Mouse (Mus musculus) right cerebral cortex, postnatal 14 days (tissue): Measurements from ENCODE around the gene Slamf1.

Experiments used
- DNase-seq: peaks from one replicate; pipeline ENCODE4 v3.0.0; 2022

The Slamf1 gene

GRCm38 (mm10) chr1:171766898-171767297, at the start of gene Slamf1:
Slamf1 (plus strand) TSS chr1:171767127.
- no peak for DNase-seq

GRCm38 (mm10) chr1:171731195-171731594, 35.7 kb upstream of the Slamf1 start:
- DNase-seq, result no peak

GRCm38 (mm10) chr1:171734898-171735297, 32.0 kb upstream of the Slamf1 start:
- no peak for DNase-seq

- no peak for DNase-seq
These were observed 18.6 kb upstream of the Slamf1 start for GRCm38 (mm10) chr1:171748127-171748969.

- DNase-seq, result no peak
These were observed 5.0 kb upstream of the Slamf1 start for GRCm38 (mm10) chr1:171761853-171762448.

GRCm38 (mm10) chr1:171770996-171771395, 4.1 kb downstream of the Slamf1 start:
- no peak for DNase-seq

GRCm38 (mm10) chr1:171772121-171772735, 5.3 kb downstream of the Slamf1 start:
- DNase-seq, result no peak

GRCm38 (mm10) chr1:171773232-171773989, 6.5 kb downstream of the Slamf1 start:
- no peak for DNase-seq

GRCm38 (mm10) chr1:171774266-171774665, 7.3 kb downstream of the Slamf1 start:
- DNase-seq, result no peak

GRCm38 (mm10) chr1:171774678-171775077, 7.8 kb downstream of the Slamf1 start:
- DNase-seq, result peak; percentile 25

- DNase-seq, result no peak
These were observed 8.9 kb downstream of the Slamf1 start for GRCm38 (mm10) chr1:171775781-171776180.

GRCm38 (mm10) chr1:171777026-171777425, 10.1 kb downstream of the Slamf1 start:
- DNase-seq, result no peak

GRCm38 (mm10) chr1:171782287-171782915, 15.5 kb downstream of the Slamf1 start:
- DNase-seq, result no peak

- no peak for DNase-seq
These were observed 18.9 kb downstream of the Slamf1 start for GRCm38 (mm10) chr1:171785871-171786270.

- no peak for DNase-seq
These were observed 20.5 kb downstream of the Slamf1 start for GRCm38 (mm10) chr1:171787281-171788015.

- DNase-seq, result peak; percentile 21
These were observed 21.7 kb downstream of the Slamf1 start for GRCm38 (mm10) chr1:171788461-171789283.

- no peak for DNase-seq
These were observed 22.5 kb downstream of the Slamf1 start for GRCm38 (mm10) chr1:171789407-171789806.

- no peak for DNase-seq
These were observed 24.6 kb downstream of the Slamf1 start for GRCm38 (mm10) chr1:171791491-171791890.

GRCm38 (mm10) chr1:171796185-171796584, 29.3 kb downstream of the Slamf1 start:
- no peak for DNase-seq

- no peak for DNase-seq
These were observed 30.9 kb downstream of the Slamf1 start for GRCm38 (mm10) chr1:171797840-171798239.

GRCm38 (mm10) chr1:171799648-171800047, 32.7 kb downstream of the Slamf1 start:
- no peak for DNase-seq
